Mouse (Mus musculus): ENCODE results near the gene D6Ertd527e. TPM values are rescaled to one million over a fixed set of nuclear protein-coding genes. Genes with fewer than 3 reads are reported as not detected.

Gene D6Ertd527e
- polyA plus RNA-seq, 1 experiment = not detected

DNA sequence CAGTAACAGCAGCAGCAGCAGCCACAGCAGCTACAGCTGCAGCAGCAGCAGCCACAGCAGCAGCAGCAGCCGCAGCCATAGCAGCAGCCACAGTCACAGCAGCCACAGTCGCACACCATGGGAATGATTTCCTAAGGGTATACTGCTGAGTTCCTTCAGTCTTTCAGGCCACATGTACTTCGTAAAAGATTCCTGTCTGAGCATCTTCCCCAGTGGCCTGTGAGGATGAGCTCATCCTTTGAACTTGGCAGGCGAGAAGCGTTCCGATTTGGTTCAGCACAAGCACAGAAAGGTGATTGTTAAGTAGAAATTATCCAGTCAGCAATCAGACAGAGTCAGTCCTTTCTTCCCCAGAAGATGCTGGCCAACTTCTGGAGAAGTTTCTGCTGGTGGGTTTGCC lies 7.6 kb downstream of the D6Ertd527e start:
- no peaks in the 10 kb centered on the region for H3K79me3 ChIP-seq (ENCODE audit: low read depth)
- TF ChIP-seq MAX (IDR thresholded peaks at IDR 0.05) = no peak
- no peak for TF ChIP-seq FOSL1 (IDR thresholded peaks at IDR 0.05; ENCODE audit: insufficient read depth, low read length, poor library complexity, severe bottlenecking)
- no peak for TF ChIP-seq MYOD1 (IDR thresholded peaks at IDR 0.05; ENCODE audit: control insufficient read depth, insufficient read length, low read depth)
- no peak for TF ChIP-seq USF1 (IDR thresholded peaks at IDR 0.05; ENCODE audit: low read depth)
- no peak for TF ChIP-seq CEBPB (IDR thresholded peaks at IDR 0.05; ENCODE audit: low read depth)
- no peak for TF ChIP-seq MYOG (IDR thresholded peaks at IDR 0.05; ENCODE audit: control insufficient read depth, extremely low read depth, insufficient read length)
- TF ChIP-seq CTCF (IDR thresholded peaks at IDR 0.05; ENCODE audit: control insufficient read depth, insufficient read depth, insufficient read length) = no peak
- no peak overlapping the region for H3K4me3 ChIP-seq (ENCODE audit: insufficient read depth, poor library complexity, severe bottlenecking)
- H3K36me3 ChIP-seq (ENCODE audit: control insufficient read depth, insufficient read depth) = no peaks in the 10 kb centered on the region
- H3K27me3 ChIP-seq (ENCODE audit: control insufficient read depth, insufficient read depth, insufficient read length) = peaks cover 3% of the 10 kb centered on the region
- H3K79me2 ChIP-seq (ENCODE audit: control insufficient read depth, insufficient read depth) = no peaks in the 10 kb centered on the region
- H3ac ChIP-seq (ENCODE audit: control insufficient read depth, insufficient read length, low read depth) = no peak overlapping the region

DNA sequence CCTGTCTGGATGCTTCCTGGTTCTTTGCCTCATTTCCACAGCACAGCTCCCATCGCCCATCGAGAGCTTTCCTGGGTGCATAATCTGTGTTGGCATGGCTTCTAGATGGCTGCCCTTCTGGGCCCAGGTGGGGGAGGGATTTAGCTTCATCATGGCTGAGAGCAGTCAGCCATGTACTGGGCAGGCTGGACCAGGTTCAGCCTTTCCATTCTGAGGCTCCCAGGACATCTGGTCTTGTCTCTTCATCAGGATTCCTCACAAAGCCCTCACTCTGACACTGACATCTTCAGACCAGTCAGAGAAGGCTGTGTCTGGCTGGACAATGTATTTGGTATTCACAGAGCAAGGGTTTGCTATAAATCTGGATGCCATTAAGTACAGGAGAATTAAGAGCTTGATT lies 11.4 kb downstream of the D6Ertd527e start:
- H3ac ChIP-seq (ENCODE audit: control insufficient read depth, insufficient read length, low read depth) = no peak overlapping the region
- H3K79me2 ChIP-seq (ENCODE audit: control insufficient read depth, insufficient read depth) = no peaks in the 10 kb centered on the region
- no peaks in the 10 kb centered on the region for H3K36me3 ChIP-seq (ENCODE audit: control insufficient read depth, insufficient read depth)
- no peak overlapping the region for H3K4me3 ChIP-seq (ENCODE audit: insufficient read depth, poor library complexity, severe bottlenecking)
- H3K79me3 ChIP-seq (ENCODE audit: low read depth) = no peaks in the 10 kb centered on the region
- H3K27me3 ChIP-seq (ENCODE audit: control insufficient read depth, insufficient read depth, insufficient read length) = peaks cover under 1% of the 10 kb centered on the region
- no peak for TF ChIP-seq CEBPB (IDR thresholded peaks at IDR 0.05; ENCODE audit: low read depth)
- no peak for TF ChIP-seq USF1 (IDR thresholded peaks at IDR 0.05; ENCODE audit: low read depth)
- no peak for TF ChIP-seq MYOG (IDR thresholded peaks at IDR 0.05; ENCODE audit: control insufficient read depth, extremely low read depth, insufficient read length)
- TF ChIP-seq FOSL1 (IDR thresholded peaks at IDR 0.05; ENCODE audit: insufficient read depth, low read length, poor library complexity, severe bottlenecking) = no peak
- no peak for TF ChIP-seq CTCF (IDR thresholded peaks at IDR 0.05; ENCODE audit: control insufficient read depth, insufficient read depth, insufficient read length)
- no peak for TF ChIP-seq MAX (IDR thresholded peaks at IDR 0.05)
- TF ChIP-seq MYOD1 (IDR thresholded peaks at IDR 0.05; ENCODE audit: control insufficient read depth, insufficient read length, low read depth) = no peak

DNA sequence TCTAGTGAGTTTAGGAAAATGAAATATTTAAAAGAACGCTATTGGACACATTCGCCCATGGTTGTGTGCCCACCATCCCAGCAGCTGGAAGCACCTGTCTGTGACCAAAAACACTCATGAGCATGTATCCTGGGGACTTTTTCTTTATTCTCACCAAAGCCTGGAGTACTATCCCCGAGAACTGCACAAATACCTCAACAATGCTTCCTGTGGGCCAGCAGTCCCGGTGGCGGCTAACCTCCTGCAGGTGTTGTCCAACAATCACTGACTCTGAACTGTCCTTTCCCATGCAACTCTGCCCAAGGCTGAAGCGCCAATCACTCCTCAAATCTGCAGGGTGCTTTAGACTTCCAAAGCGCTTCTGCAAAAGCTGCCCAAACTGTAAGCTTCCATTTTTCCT lies 12.1 kb downstream of the D6Ertd527e start:
- no peaks in the 10 kb centered on the region for H3K79me2 ChIP-seq (ENCODE audit: control insufficient read depth, insufficient read depth)
- H3K4me3 ChIP-seq (ENCODE audit: insufficient read depth, poor library complexity, severe bottlenecking) = no peak overlapping the region
- TF ChIP-seq USF1 (IDR thresholded peaks at IDR 0.05; ENCODE audit: low read depth) = no peak
- no peak for TF ChIP-seq MYOD1 (IDR thresholded peaks at IDR 0.05; ENCODE audit: control insufficient read depth, insufficient read length, low read depth)
- no peaks in the 10 kb centered on the region for H3K27me3 ChIP-seq (ENCODE audit: control insufficient read depth, insufficient read depth, insufficient read length)
- H3K79me3 ChIP-seq (ENCODE audit: low read depth) = no peaks in the 10 kb centered on the region
- H3ac ChIP-seq (ENCODE audit: control insufficient read depth, insufficient read length, low read depth) = no peak overlapping the region
- H3K36me3 ChIP-seq (ENCODE audit: control insufficient read depth, insufficient read depth) = no peaks in the 10 kb centered on the region

DNA sequence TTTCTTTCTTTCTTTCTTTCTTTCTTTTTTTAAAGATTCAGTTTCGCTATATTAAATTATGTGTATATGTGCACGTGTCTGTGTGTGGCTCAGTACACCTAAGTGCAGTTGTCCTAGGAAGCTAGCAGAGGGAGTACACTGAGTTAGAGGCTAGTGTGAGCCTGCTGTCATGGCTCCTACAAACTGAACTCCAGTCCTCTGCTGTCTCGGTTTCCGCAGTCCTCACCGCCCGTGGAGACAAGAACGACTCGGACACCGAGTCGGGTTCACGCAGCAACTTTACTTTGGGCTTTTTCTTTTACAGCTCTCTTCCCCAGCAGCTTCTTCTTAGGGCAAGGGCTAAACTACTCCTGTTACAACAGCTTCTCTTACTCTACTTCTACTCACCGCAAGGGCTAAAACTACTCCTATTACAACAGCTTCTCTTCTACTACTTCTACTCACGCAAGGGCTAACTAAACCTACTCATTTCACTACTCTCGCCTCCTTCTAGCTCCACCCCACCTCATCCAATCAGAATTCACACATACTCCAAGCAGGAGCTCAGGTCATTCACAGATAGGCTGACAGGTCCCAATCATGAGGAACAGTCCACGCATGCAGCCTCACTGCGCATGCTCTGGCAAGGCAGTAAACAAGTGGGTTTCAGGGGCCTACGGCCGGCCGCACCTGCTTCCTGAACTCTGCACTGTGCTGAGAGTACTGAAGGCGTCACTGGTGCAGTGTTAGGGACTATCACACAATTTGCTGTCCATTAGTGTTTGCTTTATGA lies 14.7 kb downstream of the D6Ertd527e start:
- TF ChIP-seq MYOD1 (IDR thresholded peaks at IDR 0.05; ENCODE audit: control insufficient read depth, insufficient read length, low read depth) = no peak
- TF ChIP-seq CTCF (IDR thresholded peaks at IDR 0.05; ENCODE audit: control insufficient read depth, insufficient read depth, insufficient read length) = no peak
- no peak for TF ChIP-seq MYOG (IDR thresholded peaks at IDR 0.05; ENCODE audit: control insufficient read depth, extremely low read depth, insufficient read length)
- TF ChIP-seq MAX (IDR thresholded peaks at IDR 0.05) = no peak
- TF ChIP-seq FOSL1 (IDR thresholded peaks at IDR 0.05; ENCODE audit: insufficient read depth, low read length, poor library complexity, severe bottlenecking) = no peak
- TF ChIP-seq CEBPB (IDR thresholded peaks at IDR 0.05; ENCODE audit: low read depth) = no peak
- TF ChIP-seq USF1 (IDR thresholded peaks at IDR 0.05; ENCODE audit: low read depth) = no peak
- Histone ChIP-seq H3K79me3 (ENCODE audit: low read depth) (no peaks in the 10 kb centered on the region), H3ac (ENCODE audit: control insufficient read depth, insufficient read length, low read depth) (no peak overlapping the region), H3K27me3 (ENCODE audit: control insufficient read depth, insufficient read depth, insufficient read length) (no peaks in the 10 kb centered on the region), H3K79me2 (ENCODE audit: control insufficient read depth, insufficient read depth) (no peaks in the 10 kb centered on the region), H3K4me3 (ENCODE audit: insufficient read depth, poor library complexity, severe bottlenecking) (no peak overlapping the region), H3K36me3 (ENCODE audit: control insufficient read depth, insufficient read depth) (no peaks in the 10 kb centered on the region)

DNA sequence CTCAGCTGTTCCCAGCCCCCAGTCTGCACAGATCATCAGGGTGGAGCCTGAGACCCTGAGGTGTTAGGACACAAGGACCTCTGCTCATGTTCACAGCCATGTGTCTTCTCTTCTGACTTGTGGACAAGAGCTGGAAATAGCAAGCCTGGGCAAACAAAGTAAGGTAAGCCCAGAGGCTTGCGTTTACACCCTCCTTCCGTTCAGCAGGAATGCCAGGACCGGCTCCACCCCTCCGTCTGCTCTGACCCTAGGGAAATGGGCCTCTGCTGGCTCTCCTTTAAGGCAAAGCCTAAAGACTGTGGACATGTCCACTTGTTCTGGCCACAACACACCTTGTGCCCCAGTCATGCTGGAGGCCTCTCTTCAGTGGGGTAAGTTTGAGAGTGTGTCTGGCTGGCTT lies 15.4 kb downstream of the D6Ertd527e start:
- no peaks in the 10 kb centered on the region for H3K79me2 ChIP-seq (ENCODE audit: control insufficient read depth, insufficient read depth)
- no peaks in the 10 kb centered on the region for H3K27me3 ChIP-seq (ENCODE audit: control insufficient read depth, insufficient read depth, insufficient read length)
- H3ac ChIP-seq (ENCODE audit: control insufficient read depth, insufficient read length, low read depth) = no peak overlapping the region
- no peaks in the 10 kb centered on the region for H3K36me3 ChIP-seq (ENCODE audit: control insufficient read depth, insufficient read depth)
- H3K79me3 ChIP-seq (ENCODE audit: low read depth) = no peaks in the 10 kb centered on the region
- TF ChIP-seq FOSL1 (IDR thresholded peaks at IDR 0.05; ENCODE audit: insufficient read depth, low read length, poor library complexity, severe bottlenecking) (no peak), USF1 (IDR thresholded peaks at IDR 0.05; ENCODE audit: low read depth) (no peak), CTCF (IDR thresholded peaks at IDR 0.05; ENCODE audit: control insufficient read depth, insufficient read depth, insufficient read length) (no peak), MYOG (IDR thresholded peaks at IDR 0.05; ENCODE audit: control insufficient read depth, extremely low read depth, insufficient read length) (no peak), MAX (IDR thresholded peaks at IDR 0.05) (no peak), MYOD1 (IDR thresholded peaks at IDR 0.05; ENCODE audit: control insufficient read depth, insufficient read length, low read depth) (no peak), CEBPB (IDR thresholded peaks at IDR 0.05; ENCODE audit: low read depth) (no peak)
- no peak overlapping the region for H3K4me3 ChIP-seq (ENCODE audit: insufficient read depth, poor library complexity, severe bottlenecking)

DNA sequence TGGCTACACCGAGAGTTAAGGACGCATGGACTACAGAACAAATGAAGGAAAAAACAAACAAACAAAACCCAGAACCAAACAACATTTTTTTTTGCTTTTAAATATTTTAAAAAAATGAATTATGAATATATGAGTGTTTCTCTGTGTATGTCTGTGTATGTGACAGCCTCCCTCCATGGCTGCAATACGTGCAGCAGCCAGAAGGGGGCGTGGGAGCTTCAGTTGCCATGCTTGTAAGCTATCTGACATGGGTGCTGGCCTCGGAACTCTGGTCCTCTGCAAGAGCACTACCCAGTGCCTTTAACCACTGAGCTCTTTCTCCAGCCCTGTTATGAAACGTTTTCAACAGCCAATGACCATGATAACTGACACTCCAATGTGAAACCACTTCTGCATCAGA lies 16.1 kb downstream of the D6Ertd527e start:
- H3K36me3 ChIP-seq (ENCODE audit: control insufficient read depth, insufficient read depth) = no peaks in the 10 kb centered on the region
- no peak for TF ChIP-seq MAX (IDR thresholded peaks at IDR 0.05)
- TF ChIP-seq FOSL1 (IDR thresholded peaks at IDR 0.05; ENCODE audit: insufficient read depth, low read length, poor library complexity, severe bottlenecking) = no peak
- no peak for TF ChIP-seq MYOD1 (IDR thresholded peaks at IDR 0.05; ENCODE audit: control insufficient read depth, insufficient read length, low read depth)
- no peak for TF ChIP-seq MYOG (IDR thresholded peaks at IDR 0.05; ENCODE audit: control insufficient read depth, extremely low read depth, insufficient read length)
- no peak for TF ChIP-seq USF1 (IDR thresholded peaks at IDR 0.05; ENCODE audit: low read depth)
- no peak for TF ChIP-seq CTCF (IDR thresholded peaks at IDR 0.05; ENCODE audit: control insufficient read depth, insufficient read depth, insufficient read length)
- TF ChIP-seq CEBPB (IDR thresholded peaks at IDR 0.05; ENCODE audit: low read depth) = no peak
- no peaks in the 10 kb centered on the region for H3K79me2 ChIP-seq (ENCODE audit: control insufficient read depth, insufficient read depth)
- H3K27me3 ChIP-seq (ENCODE audit: control insufficient read depth, insufficient read depth, insufficient read length) = no peaks in the 10 kb centered on the region
- H3K4me3 ChIP-seq (ENCODE audit: insufficient read depth, poor library complexity, severe bottlenecking) = no peak overlapping the region
- no peak overlapping the region for H3ac ChIP-seq (ENCODE audit: control insufficient read depth, insufficient read length, low read depth)
- H3K79me3 ChIP-seq (ENCODE audit: low read depth) = no peaks in the 10 kb centered on the region
